Mouse (Mus musculus): ENCODE data around the gene Kcne2.

GRCm38 (mm10) chr16:92346297-92346916 lies 54.2 kb downstream of the Kcne2 start:
- TF ChIP-seq CTCF (IDR thresholded peaks at IDR 0.05; ENCODE audit: extremely low read depth, insufficient read depth, insufficient read length, insufficient replicate concordance) (no peak), POLR2A (IDR thresholded peaks at IDR 0.05; ENCODE audit: low read depth, low read length) (no peak)

Measured in spleen, adult 2 months (tissue).